Mouse (Mus musculus) frontal cortex, adult (tissue): ENCODE measurements at regions not wholly inside any gene's neighbourhood (a gene's known extent, or its start where the extent isn't known, plus 50 kb on each side); places are given as distances from the start of the nearest gene placed in this dataset.
A peak's percentile ranks its signal among the peaks of the same experiment; 100 is the strongest.
"Not testable (repeated sequence)": the region's sequence is repeated elsewhere in the genome, so short reads cannot be mapped to it uniquely, and the experiment has no call there.

Source experiments
- ATAC-seq: cut with Nextera tagmentation; 2 replicates; pipeline ENCODE4 v1.9.2; 2017; ENCODE audit warnings: mild to moderate bottlenecking, moderate library complexity, mixed read lengths; ENCODE audit not compliant: low TSS enrichment

DNA sequence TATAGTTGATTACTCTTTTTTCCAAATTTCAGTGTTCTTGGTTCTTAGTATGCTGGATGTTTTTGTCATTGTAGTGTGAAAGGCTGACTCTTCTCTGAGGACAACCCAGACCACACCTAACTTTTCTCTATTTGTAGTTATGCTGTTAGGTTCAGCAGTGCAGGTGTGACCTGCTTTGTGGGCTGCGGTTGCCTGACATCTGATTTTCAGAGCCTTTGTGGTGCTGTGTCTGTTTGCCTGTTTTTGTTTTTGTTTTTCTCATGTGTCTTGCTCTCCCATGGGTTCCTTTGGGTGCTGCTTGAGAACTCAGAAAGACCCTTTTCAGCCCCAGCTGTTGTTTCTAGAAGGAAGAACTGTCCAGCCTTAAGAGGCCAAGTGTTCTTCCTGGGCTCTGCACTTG is 52.0 kb upstream of the Trpm1 start:
- ATAC-seq: no peak

DNA sequence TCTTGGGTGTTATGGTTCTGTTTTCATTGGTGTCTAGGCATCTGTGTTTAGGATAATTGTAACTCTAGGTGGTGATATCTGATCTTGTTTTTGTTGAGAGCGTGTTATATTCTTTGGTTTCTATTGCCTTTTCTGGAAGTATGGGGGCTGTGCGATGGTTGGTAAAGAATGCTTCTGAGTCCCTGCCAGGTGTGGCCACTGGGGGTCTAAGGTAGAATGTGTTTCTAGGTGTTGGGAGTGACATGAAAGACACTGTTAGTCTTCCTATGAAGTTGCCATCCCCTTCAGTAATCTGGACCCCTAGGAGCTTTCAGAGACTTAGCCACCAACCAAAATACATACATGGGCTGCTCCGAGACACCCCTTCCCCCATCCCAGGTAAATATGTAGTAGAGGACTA is 54.0 kb upstream of the Trpm1 start:
- no peak for ATAC-seq

- ATAC-seq: no peak
Measured at GRCm38 (mm10) chr7:64090067-64090466, 63.6 kb upstream of the Trpm1 start.

- no peak for ATAC-seq
Measured at GRCm38 (mm10) chr7:64089034-64089433, 64.6 kb upstream of the Trpm1 start.

DNA sequence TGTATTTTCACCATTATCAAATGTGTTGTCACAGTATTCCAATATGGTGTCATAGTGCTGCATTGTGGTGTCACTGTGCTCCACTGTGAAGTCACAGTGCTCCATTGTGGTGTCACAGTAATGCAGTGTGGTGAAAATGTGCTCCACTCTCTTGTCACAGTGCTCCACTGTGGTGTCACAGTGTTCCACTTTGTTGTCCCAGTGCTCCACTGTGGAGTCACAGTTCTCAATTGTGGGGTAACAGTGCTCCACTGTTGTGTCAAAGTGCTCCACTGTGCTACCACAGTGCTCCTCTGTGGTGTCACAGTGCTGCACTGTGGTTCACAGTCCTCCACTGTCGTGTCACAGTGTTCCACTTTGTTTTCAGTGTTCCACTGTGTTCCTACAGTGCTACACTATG is 69.7 kb upstream of the Trpm1 start:
- not testable (repeated sequence) for ATAC-seq

- no peak for ATAC-seq
Measured at GRCm38 (mm10) chr7:64082651-64083050, 71.0 kb upstream of the Trpm1 start.

GRCm38 (mm10) chr7:64082201-64082600 is 71.4 kb upstream of the Trpm1 start:
- no peak for ATAC-seq

- ATAC-seq: no peak
Measured at GRCm38 (mm10) chr7:64081618-64082017, 72.0 kb upstream of the Trpm1 start.

DNA sequence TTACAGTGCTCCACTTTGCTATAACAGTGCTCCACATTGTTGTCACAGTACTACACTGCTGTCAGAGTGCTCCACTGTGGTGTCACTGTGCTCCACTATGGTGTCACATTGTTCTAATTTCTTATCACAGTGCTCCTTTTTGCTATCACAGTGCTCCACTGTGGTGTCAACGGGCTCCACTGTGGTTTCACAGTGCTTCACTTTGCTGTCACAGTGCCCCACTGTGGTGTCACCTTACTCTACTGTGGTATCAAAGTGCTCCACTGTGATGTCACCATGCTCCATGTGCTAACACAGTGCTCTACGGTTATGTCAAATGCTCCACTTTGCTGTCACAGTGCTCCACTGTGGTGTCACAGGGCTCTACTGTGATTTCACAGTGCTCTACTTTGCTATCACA is 72.6 kb upstream of the Trpm1 start:
- no peak for ATAC-seq

GRCm38 (mm10) chr7:64079301-64079700 is 74.3 kb upstream of the Trpm1 start:
- no peak for ATAC-seq

DNA sequence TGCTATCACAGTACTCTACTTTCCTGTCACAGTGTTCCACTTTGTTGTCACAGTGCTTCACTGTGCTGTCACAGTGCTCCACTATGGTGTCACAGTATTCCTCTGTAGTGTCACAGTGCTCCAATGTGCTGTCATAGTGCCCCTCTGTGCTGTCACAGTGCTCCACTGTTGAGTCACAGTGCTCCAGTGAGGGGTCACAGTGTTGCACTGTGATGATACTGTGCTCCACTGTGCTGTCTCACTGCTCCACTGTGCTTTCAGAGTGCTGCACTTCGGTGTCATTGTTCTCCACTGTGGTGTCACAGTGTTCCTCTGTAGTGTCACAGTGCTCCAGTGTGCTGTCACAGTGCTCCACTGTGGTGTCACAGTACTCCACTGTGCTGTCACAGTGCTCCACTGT is 75.0 kb upstream of the Trpm1 start:
- ATAC-seq: no peak

DNA sequence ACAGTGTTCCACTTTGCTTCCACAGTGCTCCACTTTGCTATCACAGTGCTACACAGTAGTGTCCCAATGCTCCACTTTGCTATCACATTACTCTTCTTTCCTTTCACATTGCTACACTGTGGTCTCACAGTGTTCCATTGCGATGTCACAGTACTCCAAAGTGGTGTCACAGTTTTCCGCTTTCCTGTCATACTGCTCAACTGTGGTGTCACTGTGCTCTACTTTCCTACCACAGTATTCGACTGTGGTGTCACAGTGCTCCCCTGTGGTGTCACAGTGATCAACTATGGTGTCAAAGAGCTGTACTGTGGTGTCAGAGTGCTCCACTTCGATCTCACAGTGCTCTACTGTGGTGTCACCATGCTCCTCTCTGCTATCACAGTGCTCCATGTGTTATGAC is 76.1 kb upstream of the Trpm1 start:
- no peak for ATAC-seq

DNA sequence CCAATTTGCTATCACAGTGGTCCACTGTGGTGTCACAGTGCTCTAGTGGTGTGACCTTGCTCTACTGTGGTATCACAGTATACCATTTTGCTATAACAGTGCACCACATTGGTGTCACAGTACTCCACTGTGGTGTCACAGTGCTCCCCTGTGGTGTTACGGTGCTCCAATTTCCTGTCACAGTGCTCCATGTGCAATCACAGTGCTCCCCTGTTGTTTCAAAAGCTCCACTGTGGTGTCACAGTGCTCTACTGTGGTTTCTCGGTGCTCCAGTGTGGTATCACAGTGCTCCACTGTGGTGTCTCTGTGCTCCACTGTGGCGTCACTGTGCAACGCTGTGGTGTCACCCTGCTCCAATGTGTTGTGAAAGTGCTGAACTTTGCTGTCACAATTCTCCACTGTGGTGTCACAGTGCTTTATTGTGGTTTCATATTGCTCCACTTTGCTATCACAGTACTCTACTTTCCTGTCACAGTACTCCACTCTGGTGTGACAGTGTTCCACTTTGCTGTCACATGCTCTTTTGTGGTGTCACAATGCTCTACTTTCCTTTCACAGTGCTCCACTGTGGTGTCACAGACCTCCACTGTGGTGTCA is 76.8 kb upstream of the Trpm1 start:
- no peak for ATAC-seq

GRCm38 (mm10) chr7:64075696-64076313 is 77.8 kb upstream of the Trpm1 start:
- no peak for ATAC-seq

DNA sequence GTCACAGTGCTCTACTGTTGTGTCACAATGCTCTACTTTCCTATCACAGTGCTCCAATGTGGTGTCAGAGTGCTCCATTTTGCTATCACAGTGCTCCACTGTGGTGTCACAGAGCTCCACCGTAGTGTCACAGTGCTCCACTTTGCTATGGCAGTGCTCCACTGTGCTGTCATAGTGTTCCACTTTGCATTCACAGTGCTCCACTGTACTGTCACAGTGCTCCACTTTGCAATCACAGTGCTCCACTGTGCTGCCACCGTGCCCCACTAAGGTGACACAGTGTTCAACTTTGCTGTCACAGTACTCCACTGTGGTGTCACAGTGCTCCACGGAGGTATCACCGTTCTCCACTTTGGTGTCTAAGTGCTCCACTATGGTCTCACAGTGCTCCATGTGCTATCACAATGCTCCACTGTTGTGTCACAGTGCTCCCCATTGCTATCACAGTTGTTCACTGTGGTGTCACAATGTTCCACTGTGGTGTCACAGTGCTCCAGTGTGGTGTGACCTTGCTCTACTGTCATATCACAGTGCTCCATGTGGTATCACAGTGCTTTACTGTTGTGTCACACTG is 78.9 kb upstream of the Trpm1 start:
- ATAC-seq: no peak

DNA sequence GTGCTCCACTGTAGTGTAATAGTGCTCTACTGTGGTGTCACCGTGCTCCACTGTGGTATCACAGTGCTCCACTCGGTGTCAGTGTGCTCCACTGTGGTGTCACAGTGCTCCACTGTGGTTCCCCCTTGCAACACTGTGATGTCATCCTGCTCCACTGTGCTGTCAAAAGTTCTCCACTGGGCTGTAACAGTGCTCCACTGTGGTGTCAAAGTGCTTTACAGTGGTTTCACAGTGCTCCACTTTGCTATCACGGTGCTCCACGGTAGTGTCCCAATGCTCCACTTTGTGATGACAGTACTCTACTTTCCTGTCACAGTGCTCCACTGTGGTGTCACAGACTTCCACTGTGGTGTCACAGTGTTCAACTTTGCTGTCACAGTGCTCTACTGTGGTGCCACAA is 79.4 kb upstream of the Trpm1 start:
- ATAC-seq: no peak

DNA sequence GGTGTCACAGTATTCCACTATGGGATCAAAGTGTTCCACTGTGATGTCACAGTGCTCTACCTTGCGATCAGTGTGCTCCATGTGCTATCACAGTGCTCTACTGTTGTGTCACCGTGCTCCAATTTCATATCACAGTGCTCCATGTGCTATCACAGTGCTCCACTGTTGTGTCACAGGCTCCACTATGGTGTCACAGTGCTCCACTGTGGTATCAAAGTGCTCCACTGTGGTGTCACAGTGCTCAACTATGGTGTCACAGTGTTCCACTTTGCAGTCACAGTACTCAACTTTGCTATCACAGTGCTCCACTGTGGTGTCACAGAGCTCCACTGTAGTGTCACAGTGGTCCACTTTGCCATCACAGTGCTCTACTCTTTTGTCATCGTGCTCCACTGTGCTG is 79.9 kb upstream of the Trpm1 start:
- no peak for ATAC-seq

DNA sequence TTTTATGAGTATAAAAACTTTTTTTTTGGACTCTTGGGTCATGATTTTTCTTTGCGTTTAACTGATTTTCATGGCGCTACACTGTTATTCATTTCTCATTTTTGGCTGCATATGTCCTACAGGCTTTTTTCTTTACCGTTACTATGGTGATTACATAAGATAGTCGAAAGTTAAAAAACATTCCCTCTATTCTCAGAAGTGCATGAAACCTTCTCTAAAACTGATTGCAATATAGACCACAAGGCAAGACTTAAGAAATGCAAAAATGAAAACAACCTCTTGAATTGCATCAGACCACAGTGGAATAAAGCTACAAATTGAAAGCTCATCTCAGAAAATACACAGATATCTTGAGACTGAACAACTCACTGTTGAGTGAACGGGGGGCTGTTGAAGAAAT is 82.7 kb upstream of the Trpm1 start:
- no peak for ATAC-seq

GRCm38 (mm10) chr7:64065529-64066247 is 87.9 kb upstream of the Trpm1 start:
- peak; percentile 96 for ATAC-seq

- peak; percentile 56 for ATAC-seq
Measured at GRCm38 (mm10) chr7:64064460-64065241, 89.0 kb upstream of the Trpm1 start.

GRCm38 (mm10) chr7:64061170-64061569 is 92.5 kb upstream of the Trpm1 start:
- ATAC-seq: no peak

- no peak for ATAC-seq
Measured at GRCm38 (mm10) chr7:64060582-64060981, 93.1 kb upstream of the Trpm1 start.
